Mouse (Mus musculus): ENCODE data around the gene Orc4. TPM values are rescaled to one million over a fixed set of nuclear protein-coding genes. Genes with fewer than 3 reads are reported as not detected.

The Orc4 gene
- total RNA-seq, 2 experiments from 2014 or later: 77.1 to 77.3 TPM

Other genes starting within 250 kb of the Orc4 start
- gene Acvr2a, start 136.2 kb downstream of the Orc4 start, total RNA-seq (2021): 10 to 100 TPM; 48.3 to 52.5 TPM
- 100 to 1,000 TPM; 125 to 128 TPM for gene Mbd5, start 769 bp downstream of the Orc4 start, total RNA-seq (2021)